Mouse (Mus musculus): ENCODE measurements at regions not wholly inside any gene's neighbourhood (a gene's known extent, or its start where the extent isn't known, plus 50 kb on each side); places are given as distances from the start of the nearest gene placed in this dataset.

DNA sequence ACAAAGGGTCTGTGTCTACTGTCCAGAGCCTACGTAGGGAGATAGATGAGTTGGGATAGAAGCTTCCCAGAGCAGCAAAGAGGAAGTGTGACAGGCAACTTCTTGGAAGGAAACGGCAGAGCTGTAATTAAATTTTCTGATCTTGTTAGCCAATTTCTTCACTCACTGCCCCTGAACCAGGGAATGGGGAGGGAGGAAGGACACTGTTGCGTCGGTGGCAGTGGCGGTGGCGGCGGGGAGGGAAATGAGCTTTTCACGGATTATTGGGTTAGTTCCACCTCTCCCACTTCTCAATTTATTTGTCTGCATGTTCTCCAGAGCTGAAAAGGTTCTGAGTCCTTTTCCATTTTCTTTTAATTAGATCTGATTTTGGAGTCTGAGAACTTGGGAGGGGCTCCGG is 298.4 kb upstream of the 9630041A04Rik start:
- WGBS, result 69% methylated on average over 9 of the region's 9 CpGs
- Histone ChIP-seq H3K27me3 (ENCODE audit: control insufficient read depth, insufficient read depth, low read length) (no peaks in the 10 kb centered on the region), H3K36me3 (ENCODE audit: control insufficient read depth, insufficient read depth, low read length) (no peaks in the 10 kb centered on the region), H3K4me3 (ENCODE audit: low read depth, low read length) (no peak overlapping the region), H3K9me3 (ENCODE audit: control insufficient read depth, low read depth, low read length) (no peaks in the 10 kb centered on the region), H3K4me2 (replicated peaks; ENCODE audit: low read depth, low read length) (no peak overlapping the region), H3K4me1 (ENCODE audit: control insufficient read depth, insufficient read depth, low read length) (no peaks in the 10 kb centered on the region), H3K9ac (replicated peaks; ENCODE audit: low read depth, low read length) (no peak overlapping the region), H3K27ac (ENCODE audit: low read length) (no peak overlapping the region)
- no peak for ATAC-seq (ENCODE audit: insufficient number of reproducible peaks, insufficient read depth, low FRiP score, low read depth)

DNA sequence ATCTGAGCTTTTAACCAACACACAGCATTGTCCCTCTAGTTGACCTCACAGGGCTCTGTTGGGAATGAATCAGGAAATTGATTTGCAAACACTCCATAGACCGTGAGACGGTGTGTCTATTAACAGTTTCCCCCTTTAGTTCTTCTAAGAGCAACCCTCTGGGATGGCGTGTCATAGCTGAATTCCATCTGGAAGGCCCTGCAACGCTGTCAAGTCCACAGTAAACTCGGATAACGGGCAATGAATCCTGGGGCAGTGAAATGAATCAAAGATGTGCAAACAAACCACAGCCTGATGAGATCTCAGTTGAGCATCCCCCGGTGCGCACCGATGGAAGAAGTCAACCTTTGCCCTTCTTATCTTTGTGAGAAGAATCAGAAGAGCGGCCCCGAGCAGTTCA is 302.3 kb upstream of the 9630041A04Rik start:
- H3K9me3 ChIP-seq (ENCODE audit: control insufficient read depth, low read depth, low read length), result no peaks in the 10 kb centered on the region
- H3K9ac ChIP-seq (replicated peaks; ENCODE audit: low read depth, low read length), result no peak overlapping the region
- ATAC-seq (ENCODE audit: insufficient number of reproducible peaks, insufficient read depth, low FRiP score, low read depth), result no peak
- no peak overlapping the region for H3K27ac ChIP-seq (ENCODE audit: low read length)
- H3K4me1 ChIP-seq (ENCODE audit: control insufficient read depth, insufficient read depth, low read length), result 0 out of 2 replicates have a peak, but pooled peaks cover 3% of the 10 kb centered on the region
- 48% methylated on average over 11 of the region's 11 CpGs for WGBS
- H3K27me3 ChIP-seq (ENCODE audit: control insufficient read depth, insufficient read depth, low read length), result no peaks in the 10 kb centered on the region
- no peak overlapping the region for H3K4me2 ChIP-seq (replicated peaks; ENCODE audit: low read depth, low read length)
- no peak overlapping the region for H3K4me3 ChIP-seq (ENCODE audit: low read depth, low read length)
- H3K36me3 ChIP-seq (ENCODE audit: control insufficient read depth, insufficient read depth, low read length), result no peaks in the 10 kb centered on the region

GRCm38 (mm10) chr9:101555011-101555673 is 303.5 kb upstream of the Ppp2r3a start:
- Histone ChIP-seq H3K4me1 (ENCODE audit: control insufficient read depth, insufficient read depth, low read length) (0 out of 2 replicates have a peak, but pooled peaks cover 3% of the 10 kb centered on the region), H3K4me2 (replicated peaks; ENCODE audit: low read depth, low read length) (no peak overlapping the region), H3K27me3 (ENCODE audit: control insufficient read depth, insufficient read depth, low read length) (no peaks in the 10 kb centered on the region), H3K9me3 (ENCODE audit: control insufficient read depth, low read depth, low read length) (no peaks in the 10 kb centered on the region), H3K27ac (ENCODE audit: low read length) (peak overlapping the region; percentile 15; the same call in 1 of the 2 replicates), H3K9ac (replicated peaks; ENCODE audit: low read depth, low read length) (no peak overlapping the region), H3K36me3 (ENCODE audit: control insufficient read depth, insufficient read depth, low read length) (no peaks in the 10 kb centered on the region), H3K4me3 (ENCODE audit: low read depth, low read length) (no peak overlapping the region)
- ATAC-seq (ENCODE audit: insufficient number of reproducible peaks, insufficient read depth, low FRiP score, low read depth), result peak; percentile 61; the same call in 1 of the 2 replicates
- 20% methylated on average over 5 of the region's 5 CpGs for WGBS

GRCm38 (mm10) chr9:101552789-101553188 is 301.2 kb upstream of the Ppp2r3a start:
- Histone ChIP-seq H3K9me3 (ENCODE audit: control insufficient read depth, low read depth, low read length) (no peaks in the 10 kb centered on the region), H3K4me1 (ENCODE audit: control insufficient read depth, insufficient read depth, low read length) (0 out of 2 replicates have a peak, but pooled peaks cover 3% of the 10 kb centered on the region), H3K9ac (replicated peaks; ENCODE audit: low read depth, low read length) (no peak overlapping the region), H3K27ac (ENCODE audit: low read length) (no peak overlapping the region), H3K27me3 (ENCODE audit: control insufficient read depth, insufficient read depth, low read length) (no peaks in the 10 kb centered on the region), H3K36me3 (ENCODE audit: control insufficient read depth, insufficient read depth, low read length) (no peaks in the 10 kb centered on the region), H3K4me3 (ENCODE audit: low read depth, low read length) (no peak overlapping the region), H3K4me2 (replicated peaks; ENCODE audit: low read depth, low read length) (no peak overlapping the region)
- 88% methylated on average over 6 of the region's 6 CpGs for WGBS
- no peak for ATAC-seq (ENCODE audit: insufficient number of reproducible peaks, insufficient read depth, low FRiP score, low read depth)

GRCm38 (mm10) chr9:101551256-101551655 is 299.7 kb upstream of the Ppp2r3a start:
- 53% methylated on average over 3 of the region's 3 CpGs for WGBS
- H3K27me3 ChIP-seq (ENCODE audit: control insufficient read depth, insufficient read depth, low read length), result no peaks in the 10 kb centered on the region
- H3K9ac ChIP-seq (replicated peaks; ENCODE audit: low read depth, low read length), result no peak overlapping the region
- no peak for ATAC-seq (ENCODE audit: insufficient number of reproducible peaks, insufficient read depth, low FRiP score, low read depth)
- H3K27ac ChIP-seq (ENCODE audit: low read length), result no peak overlapping the region
- H3K4me1 ChIP-seq (ENCODE audit: control insufficient read depth, insufficient read depth, low read length), result 0 out of 2 replicates have a peak, but pooled peaks cover 3% of the 10 kb centered on the region
- no peaks in the 10 kb centered on the region for H3K9me3 ChIP-seq (ENCODE audit: control insufficient read depth, low read depth, low read length)
- no peak overlapping the region for H3K4me2 ChIP-seq (replicated peaks; ENCODE audit: low read depth, low read length)
- H3K36me3 ChIP-seq (ENCODE audit: control insufficient read depth, insufficient read depth, low read length), result no peaks in the 10 kb centered on the region
- H3K4me3 ChIP-seq (ENCODE audit: low read depth, low read length), result no peak overlapping the region

DNA sequence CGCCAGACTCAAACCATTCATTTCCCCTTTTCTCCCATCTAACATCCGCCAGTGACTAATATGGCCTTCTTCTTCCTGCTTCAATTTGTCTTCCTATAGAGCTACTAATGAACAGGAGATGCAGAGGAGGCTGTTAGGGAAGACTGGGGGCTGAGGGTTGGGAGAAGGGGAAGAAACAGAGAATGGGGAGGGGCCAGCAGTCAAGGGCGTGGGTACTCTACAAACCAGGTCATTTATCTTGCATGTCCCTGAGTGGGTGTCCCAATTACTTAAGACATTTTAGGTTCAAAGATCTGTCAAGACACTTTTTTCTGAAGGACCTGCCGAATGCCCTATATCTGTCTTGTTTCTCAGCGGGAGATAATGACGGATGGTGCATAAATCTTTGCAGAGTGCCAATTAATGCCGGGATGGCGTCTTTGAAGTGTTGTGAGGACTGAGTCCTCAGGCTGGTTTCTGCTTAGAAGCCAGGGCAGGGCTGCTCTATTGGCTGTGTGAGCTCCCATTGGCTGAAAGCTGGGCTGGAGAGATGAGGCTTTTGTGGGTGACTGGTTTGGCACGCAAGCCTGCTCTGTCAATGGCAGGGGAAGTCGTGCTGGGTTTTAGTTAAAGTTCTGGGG is 294.7 kb upstream of the Ppp2r3a start:
- ATAC-seq (ENCODE audit: insufficient number of reproducible peaks, insufficient read depth, low FRiP score, low read depth), result no peak
- 24% methylated on average over 10 of the region's 10 CpGs for WGBS
- Histone ChIP-seq H3K9me3 (ENCODE audit: control insufficient read depth, low read depth, low read length) (no peaks in the 10 kb centered on the region), H3K4me1 (ENCODE audit: control insufficient read depth, insufficient read depth, low read length) (no peaks in the 10 kb centered on the region), H3K27ac (ENCODE audit: low read length) (no peak overlapping the region), H3K4me3 (ENCODE audit: low read depth, low read length) (no peak overlapping the region), H3K27me3 (ENCODE audit: control insufficient read depth, insufficient read depth, low read length) (no peaks in the 10 kb centered on the region), H3K36me3 (ENCODE audit: control insufficient read depth, insufficient read depth, low read length) (no peaks in the 10 kb centered on the region), H3K4me2 (replicated peaks; ENCODE audit: low read depth, low read length) (no peak overlapping the region), H3K9ac (replicated peaks; ENCODE audit: low read depth, low read length) (no peak overlapping the region)

GRCm38 (mm10) chr9:101518137-101518536 is 266.5 kb upstream of the Ppp2r3a start:
- H3K9me3 ChIP-seq (ENCODE audit: control insufficient read depth, low read depth, low read length), result no peaks in the 10 kb centered on the region
- WGBS, result 32% methylated on average over 7 of the region's 7 CpGs
- H3K9ac ChIP-seq (replicated peaks; ENCODE audit: low read depth, low read length), result no peak overlapping the region
- H3K36me3 ChIP-seq (ENCODE audit: control insufficient read depth, insufficient read depth, low read length), result no peaks in the 10 kb centered on the region
- ATAC-seq (ENCODE audit: insufficient number of reproducible peaks, insufficient read depth, low FRiP score, low read depth), result no peak
- H3K4me2 ChIP-seq (replicated peaks; ENCODE audit: low read depth, low read length), result no peak overlapping the region
- no peak overlapping the region for H3K27ac ChIP-seq (ENCODE audit: low read length)
- no peak overlapping the region for H3K4me3 ChIP-seq (ENCODE audit: low read depth, low read length)
- H3K27me3 ChIP-seq (ENCODE audit: control insufficient read depth, insufficient read depth, low read length), result no peaks in the 10 kb centered on the region
- no peaks in the 10 kb centered on the region for H3K4me1 ChIP-seq (ENCODE audit: control insufficient read depth, insufficient read depth, low read length)

DNA sequence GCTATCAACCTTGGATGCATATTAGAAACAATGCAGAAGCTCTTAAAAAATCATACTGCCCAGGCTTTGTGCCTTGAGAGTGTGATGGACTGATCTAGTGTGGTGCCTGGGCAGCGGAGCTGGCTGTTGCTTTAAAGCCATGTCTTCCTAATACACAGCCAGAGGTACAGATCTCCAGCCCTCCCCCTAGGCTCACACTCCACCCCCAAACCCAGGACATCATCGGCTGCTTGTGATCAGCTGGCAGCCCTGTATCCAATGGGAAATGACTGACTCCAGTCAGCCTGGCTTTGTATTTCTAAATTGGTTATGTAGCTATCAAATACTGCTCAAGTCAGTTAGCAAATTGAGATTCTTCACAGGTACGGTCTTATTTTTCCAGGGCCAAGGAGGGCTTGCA is 259.2 kb upstream of the Ppp2r3a start:
- H3K27ac ChIP-seq (ENCODE audit: low read length), result no peak overlapping the region
- no peak for ATAC-seq (ENCODE audit: insufficient number of reproducible peaks, insufficient read depth, low FRiP score, low read depth)
- no peaks in the 10 kb centered on the region for H3K4me1 ChIP-seq (ENCODE audit: control insufficient read depth, insufficient read depth, low read length)
- no peak overlapping the region for H3K9ac ChIP-seq (replicated peaks; ENCODE audit: low read depth, low read length)
- H3K4me2 ChIP-seq (replicated peaks; ENCODE audit: low read depth, low read length), result no peak overlapping the region
- H3K27me3 ChIP-seq (ENCODE audit: control insufficient read depth, insufficient read depth, low read length), result no peaks in the 10 kb centered on the region
- H3K36me3 ChIP-seq (ENCODE audit: control insufficient read depth, insufficient read depth, low read length), result no peaks in the 10 kb centered on the region
- 69% methylated on average over 3 of the region's 3 CpGs for WGBS
- H3K4me3 ChIP-seq (ENCODE audit: low read depth, low read length), result no peak overlapping the region
- H3K9me3 ChIP-seq (ENCODE audit: control insufficient read depth, low read depth, low read length), result no peaks in the 10 kb centered on the region

Measured in stomach, embryonic 14.5 days (tissue).